Mouse (Mus musculus): ENCODE measurements at regions not wholly inside any gene's neighbourhood (a gene's known extent, or its start where the extent isn't known, plus 50 kb on each side); places are given as distances from the start of the nearest gene placed in this dataset.
"Not testable (repeated sequence)": the region's sequence is repeated elsewhere in the genome, so short reads cannot be mapped to it uniquely, and the experiment has no call there.

- ATAC-seq (ENCODE audit: insufficient number of reproducible peaks, low FRiP score, low TSS enrichment), result no peak
These were observed 105.9 kb upstream of the Fhl2 start for GRCm38 (mm10) chr1:43302657-43303056.

GRCm38 (mm10) chr1:43305349-43306278 lies 108.8 kb upstream of the Fhl2 start:
- no peak for ATAC-seq (ENCODE audit: insufficient number of reproducible peaks, low FRiP score, low TSS enrichment)

- no peak for ATAC-seq (ENCODE audit: insufficient number of reproducible peaks, low FRiP score, low TSS enrichment)
These were observed 114.2 kb upstream of the Fhl2 start for GRCm38 (mm10) chr1:43310711-43311695.

GRCm38 (mm10) chr1:43316331-43316730 lies 119.5 kb upstream of the Fhl2 start:
- ATAC-seq (ENCODE audit: insufficient number of reproducible peaks, low FRiP score, low TSS enrichment), result not testable (repeated sequence)

GRCm38 (mm10) chr1:43317076-43317871 lies 120.5 kb upstream of the Fhl2 start:
- ATAC-seq (ENCODE audit: insufficient number of reproducible peaks, low FRiP score, low TSS enrichment), result peak; percentile 36

- ATAC-seq (ENCODE audit: insufficient number of reproducible peaks, low FRiP score, low TSS enrichment), result not testable (repeated sequence)
These were observed 110.9 kb upstream of the Nck2 start for GRCm38 (mm10) chr1:43333488-43333887.

- ATAC-seq (ENCODE audit: insufficient number of reproducible peaks, low FRiP score, low TSS enrichment), result no peak
These were observed 107.1 kb upstream of the Nck2 start for GRCm38 (mm10) chr1:43337168-43337784.

- no peak for ATAC-seq (ENCODE audit: insufficient number of reproducible peaks, low FRiP score, low TSS enrichment)
These were observed 106.1 kb upstream of the Nck2 start for GRCm38 (mm10) chr1:43338096-43338915.

- no peak for ATAC-seq (ENCODE audit: insufficient number of reproducible peaks, low FRiP score, low TSS enrichment)
These were observed 101.5 kb upstream of the Nck2 start for GRCm38 (mm10) chr1:43342848-43343247.

GRCm38 (mm10) chr1:43343410-43343809 lies 101.0 kb upstream of the Nck2 start:
- no peak for ATAC-seq (ENCODE audit: insufficient number of reproducible peaks, low FRiP score, low TSS enrichment)

- no peak for ATAC-seq (ENCODE audit: insufficient number of reproducible peaks, low FRiP score, low TSS enrichment)
These were observed 100.4 kb upstream of the Nck2 start for GRCm38 (mm10) chr1:43344001-43344400.

- no peak for ATAC-seq (ENCODE audit: insufficient number of reproducible peaks, low FRiP score, low TSS enrichment)
These were observed 97.2 kb upstream of the Nck2 start for GRCm38 (mm10) chr1:43347152-43347551.

- ATAC-seq (ENCODE audit: insufficient number of reproducible peaks, low FRiP score, low TSS enrichment), result no peak
These were observed 94.4 kb upstream of the Nck2 start for GRCm38 (mm10) chr1:43349966-43350365.

GRCm38 (mm10) chr1:43358191-43358590 lies 86.2 kb upstream of the Nck2 start:
- ATAC-seq (ENCODE audit: insufficient number of reproducible peaks, low FRiP score, low TSS enrichment), result peak; percentile 36; the same call in 1 of the 2 replicates

GRCm38 (mm10) chr1:43359662-43360061 lies 84.7 kb upstream of the Nck2 start:
- ATAC-seq (ENCODE audit: insufficient number of reproducible peaks, low FRiP score, low TSS enrichment), result no peak

GRCm38 (mm10) chr1:43360291-43360690 lies 84.1 kb upstream of the Nck2 start:
- ATAC-seq (ENCODE audit: insufficient number of reproducible peaks, low FRiP score, low TSS enrichment), result no peak

GRCm38 (mm10) chr1:43360741-43361140 lies 83.6 kb upstream of the Nck2 start:
- no peak for ATAC-seq (ENCODE audit: insufficient number of reproducible peaks, low FRiP score, low TSS enrichment)

- no peak for ATAC-seq (ENCODE audit: insufficient number of reproducible peaks, low FRiP score, low TSS enrichment)
These were observed 82.9 kb upstream of the Nck2 start for GRCm38 (mm10) chr1:43361455-43361863.

GRCm38 (mm10) chr1:43362136-43362535 lies 82.2 kb upstream of the Nck2 start:
- ATAC-seq (ENCODE audit: insufficient number of reproducible peaks, low FRiP score, low TSS enrichment), result no peak
